ENCODE assay signal across 8 mouse cellular contexts in genomic region chr19:45020348-45020747, GRCm38 (mm10). TPM values are rescaled to one million over a fixed set of nuclear protein-coding genes. Genes with fewer than 3 reads are reported as not detected.
A peak's percentile ranks its signal among the peaks of the same experiment; 100 is the strongest.
DNase-seq lines count a peak whose midpoint lies in the region; ATAC-seq and TF ChIP-seq lines count a peak whose summit lies in the region.

No protein-coding gene starts in this region.

- WGBS in forebrain, embryonic 10.5 days, result 76% methylated on average over 6 of the region's 6 CpGs
- WGBS in forebrain, postnatal 0 days, result 68% methylated on average over 6 of the region's 6 CpGs
- WGBS in forebrain, embryonic 15.5 days, result 63% methylated on average over 6 of the region's 6 CpGs
- 54% methylated on average over 6 of the region's 6 CpGs for WGBS in intestine, embryonic 14.5 days

- no peak for DNase-seq in forebrain, embryonic 10.5 days (ENCODE audit: extremely low spot score, low spot score)
- no peak for DNase-seq in forebrain, postnatal 0 days
- no peak for DNase-seq in intestine, embryonic 14.5 days (ENCODE audit: low spot score)
- peak; percentile 85 for DNase-seq in lung, postnatal 10 days
- DNase-seq in spleen, postnatal 10 days (ENCODE audit: low spot score in 2 of 2), result no peak
- no peak for DNase-seq in T-cell, adult 2 months (ENCODE audit: low spot score)

- no peak for TF ChIP-seq CTCF in forebrain, postnatal 0 days (IDR thresholded peaks at IDR 0.05; ENCODE audit: low read depth)

- H3K27me3 ChIP-seq in forebrain, embryonic 10.5 days (ENCODE audit: poor library complexity, severe bottlenecking), result no peaks in the 10 kb centered on the region
- no peaks in the 10 kb centered on the region for H3K27me3 ChIP-seq in forebrain, postnatal 0 days (ENCODE audit: insufficient read depth, low read length)
- no peaks in the 10 kb centered on the region for H3K27me3 ChIP-seq in forebrain, embryonic 15.5 days
- H3K27me3 ChIP-seq in intestine, embryonic 14.5 days (replicated peaks; ENCODE audit: control insufficient read depth, insufficient read depth, low read length), result no peaks in the 10 kb centered on the region

- ATAC-seq in forebrain, postnatal 0 days, result no peak
- ATAC-seq in forebrain, embryonic 15.5 days (replicated peaks), result no peak
- ATAC-seq in intestine, embryonic 14.5 days (replicated peaks; ENCODE audit: low FRiP score, low TSS enrichment, low read depth), result no peak
- ATAC-seq in granulocyte monocyte progenitor cell, adult 5-6 weeks (replicated peaks; ENCODE audit: poor library complexity, severe bottlenecking), result no peak

- H3K4me3 ChIP-seq in forebrain, embryonic 10.5 days, result peak overlapping the region; percentile 22; the same call in 1 of the 2 replicates
- no peak overlapping the region for H3K4me3 ChIP-seq in forebrain, postnatal 0 days (ENCODE audit: low read depth, low read length)
- no peak overlapping the region for H3K4me3 ChIP-seq in forebrain, embryonic 15.5 days
- no peak overlapping the region for H3K4me3 ChIP-seq in intestine, embryonic 14.5 days (ENCODE audit: low read depth, low read length)

- peaks cover 60% of the 10 kb centered on the region for H3K4me1 ChIP-seq in forebrain, embryonic 10.5 days
- H3K4me1 ChIP-seq in forebrain, postnatal 0 days (ENCODE audit: insufficient read depth), result peaks cover 17% of the 10 kb centered on the region
- peaks cover 58% of the 10 kb centered on the region for H3K4me1 ChIP-seq in forebrain, embryonic 15.5 days
- peaks cover 38% of the 10 kb centered on the region for H3K4me1 ChIP-seq in intestine, embryonic 14.5 days (replicated peaks; ENCODE audit: control insufficient read depth, insufficient read depth, low read length)

- no peak overlapping the region for H3K9ac ChIP-seq in forebrain, postnatal 0 days
- H3K9ac ChIP-seq in forebrain, embryonic 15.5 days (replicated peaks), result 0 out of 2 replicates have a peak overlapping the region, but pooled peaks have one; percentile 8
- no peak overlapping the region for H3K9ac ChIP-seq in intestine, embryonic 14.5 days (ENCODE audit: low read length)

- H3K36me3 ChIP-seq in forebrain, embryonic 10.5 days (replicated peaks), result peaks cover 59% of the 10 kb centered on the region
- peaks cover 9% of the 10 kb centered on the region; the same call in 1 of the 2 replicates for H3K36me3 ChIP-seq in forebrain, postnatal 0 days (ENCODE audit: insufficient read depth)
- H3K36me3 ChIP-seq in forebrain, embryonic 15.5 days, result peaks cover 18% of the 10 kb centered on the region
- H3K36me3 ChIP-seq in intestine, embryonic 14.5 days (ENCODE audit: control insufficient read depth, insufficient read depth, low read length), result peaks cover 41% of the 10 kb centered on the region

- H3K4me2 ChIP-seq in forebrain, postnatal 0 days (ENCODE audit: low read depth), result no peak overlapping the region
- H3K4me2 ChIP-seq in forebrain, embryonic 15.5 days (replicated peaks), result no peak overlapping the region
- H3K4me2 ChIP-seq in intestine, embryonic 14.5 days (ENCODE audit: low read length), result peak overlapping the region; percentile 97

- 0 out of 2 replicates have a peak overlapping the region, but pooled peaks have one; percentile 54 for H3K27ac ChIP-seq in forebrain, embryonic 10.5 days
- H3K27ac ChIP-seq in forebrain, postnatal 0 days (ENCODE audit: low read depth, low read length), result no peak overlapping the region
- no peak overlapping the region for H3K27ac ChIP-seq in forebrain, embryonic 15.5 days (replicated peaks)
- no peak overlapping the region; the same call in 1 of the 2 replicates for H3K27ac ChIP-seq in intestine, embryonic 14.5 days (ENCODE audit: low read depth)

- no peaks in the 10 kb centered on the region for H3K9me3 ChIP-seq in forebrain, embryonic 10.5 days
- no peaks in the 10 kb centered on the region for H3K9me3 ChIP-seq in forebrain, postnatal 0 days (ENCODE audit: low read length)
- H3K9me3 ChIP-seq in forebrain, embryonic 15.5 days, result no peaks in the 10 kb centered on the region
- no peaks in the 10 kb centered on the region for H3K9me3 ChIP-seq in intestine, embryonic 14.5 days (ENCODE audit: control insufficient read depth, low read length)

RNA-seq across cellular contexts. Expression of gene Lzts2, which starts 6.1 kb away (rescaled TPM):
- polyA plus RNA-seq in forebrain, embryonic 10.5 days (2016; fragmentation: Nextera tagmentation; extraction: Ambion mirVana), result 47.9 and 52.4 TPM in 2 replicates
- 26.6 and 29.3 TPM in 2 replicates for total RNA-seq in forebrain, postnatal 0 days (2014; rRNA removed)
- 14.6 and 15.0 TPM in 2 replicates for polyA plus RNA-seq in forebrain, postnatal 0 days (2015; fragmentation: Nextera tagmentation; extraction: Ambion mirVana)
- polyA plus RNA-seq in forebrain, embryonic 15.5 days (2015; fragmentation: Nextera tagmentation; extraction: Ambion mirVana), result 25.7 and 27.7 TPM in 2 replicates
- 50.6 and 52.1 TPM in 2 replicates for polyA plus RNA-seq in intestine, embryonic 14.5 days (2014; fragmentation: Nextera tagmentation; extraction: Ambion mirVana)
- 4.9 and 7.9 TPM in 2 replicates for total RNA-seq in granulocyte monocyte progenitor cell, adult 5-6 weeks (2014; fragmentation: Nextera tagmentation)
- 6.9 and 9.9 TPM in 2 replicates for total RNA-seq in granulocyte monocyte progenitor cell, adult 5-6 weeks (2017)

RNA-seq across cellular contexts. Expression of gene Mrpl43, which starts 14.1 kb away (rescaled TPM):
- 71.4 and 75.0 TPM in 2 replicates for polyA plus RNA-seq in forebrain, embryonic 10.5 days (2016; fragmentation: Nextera tagmentation; extraction: Ambion mirVana)
- total RNA-seq in forebrain, postnatal 0 days (2014; rRNA removed), result 60.6 and 62.2 TPM in 2 replicates
- 85.7 and 99.2 TPM in 2 replicates for polyA plus RNA-seq in forebrain, postnatal 0 days (2015; fragmentation: Nextera tagmentation; extraction: Ambion mirVana)
- 83.9 and 87.1 TPM in 2 replicates for polyA plus RNA-seq in forebrain, embryonic 15.5 days (2015; fragmentation: Nextera tagmentation; extraction: Ambion mirVana)
- polyA plus RNA-seq in intestine, embryonic 14.5 days (2014; fragmentation: Nextera tagmentation; extraction: Ambion mirVana), result 65.4 and 70.3 TPM in 2 replicates
- 41.8 and 53.7 TPM in 2 replicates for total RNA-seq in granulocyte monocyte progenitor cell, adult 5-6 weeks (2014; fragmentation: Nextera tagmentation)
- 35.5 and 37.9 TPM in 2 replicates for total RNA-seq in granulocyte monocyte progenitor cell, adult 5-6 weeks (2017)

RNA-seq across cellular contexts. Expression of gene Twnk, which starts 14.9 kb away (rescaled TPM):
- 34.5 and 35.8 TPM in 2 replicates for polyA plus RNA-seq in forebrain, embryonic 10.5 days (2016; fragmentation: Nextera tagmentation; extraction: Ambion mirVana)
- 7.7 and 8.6 TPM in 2 replicates for total RNA-seq in forebrain, postnatal 0 days (2014; rRNA removed)
- 8.8 and 10.8 TPM in 2 replicates for polyA plus RNA-seq in forebrain, postnatal 0 days (2015; fragmentation: Nextera tagmentation; extraction: Ambion mirVana)
- polyA plus RNA-seq in forebrain, embryonic 15.5 days (2015; fragmentation: Nextera tagmentation; extraction: Ambion mirVana), result 24.0 and 24.4 TPM in 2 replicates
- polyA plus RNA-seq in intestine, embryonic 14.5 days (2014; fragmentation: Nextera tagmentation; extraction: Ambion mirVana), result 16.7 and 18.4 TPM in 2 replicates
- total RNA-seq in granulocyte monocyte progenitor cell, adult 5-6 weeks (2014; fragmentation: Nextera tagmentation), result 27.9 and 30.2 TPM in 2 replicates
- total RNA-seq in granulocyte monocyte progenitor cell, adult 5-6 weeks (2017), result 20.1 and 23.0 TPM in 2 replicates

RNA-seq across cellular contexts. Expression of gene Pdzd7, which starts 25.2 kb away (rescaled TPM):
- polyA plus RNA-seq in forebrain, embryonic 10.5 days (2016; fragmentation: Nextera tagmentation; extraction: Ambion mirVana), result 0.15 and 0.25 TPM in 2 replicates
- total RNA-seq in forebrain, postnatal 0 days (2014; rRNA removed), result 5.2 and 6.4 TPM in 2 replicates
- polyA plus RNA-seq in forebrain, postnatal 0 days (2015; fragmentation: Nextera tagmentation; extraction: Ambion mirVana), result 1.6 and 1.9 TPM in 2 replicates
- 1.7 and 2.2 TPM in 2 replicates for polyA plus RNA-seq in forebrain, embryonic 15.5 days (2015; fragmentation: Nextera tagmentation; extraction: Ambion mirVana)
- 0.42 and 0.55 TPM in 2 replicates for polyA plus RNA-seq in intestine, embryonic 14.5 days (2014; fragmentation: Nextera tagmentation; extraction: Ambion mirVana)
- total RNA-seq in granulocyte monocyte progenitor cell, adult 5-6 weeks (2014; fragmentation: Nextera tagmentation), result 0.24 TPM in 1 of 2 replicates, not detected in the other
- total RNA-seq in granulocyte monocyte progenitor cell, adult 5-6 weeks (2017), result not detected in 2 replicates

RNA-seq across cellular contexts. Expression of gene Sfxn3, which starts 27.0 kb away (rescaled TPM):
- polyA plus RNA-seq in forebrain, embryonic 10.5 days (2016; fragmentation: Nextera tagmentation; extraction: Ambion mirVana), result 6.3 and 6.9 TPM in 2 replicates
- total RNA-seq in forebrain, postnatal 0 days (2014; rRNA removed), result 50.7 and 53.1 TPM in 2 replicates
- polyA plus RNA-seq in forebrain, postnatal 0 days (2015; fragmentation: Nextera tagmentation; extraction: Ambion mirVana), result 93.3 and 106 TPM in 2 replicates
- 65.0 and 67.6 TPM in 2 replicates for polyA plus RNA-seq in forebrain, embryonic 15.5 days (2015; fragmentation: Nextera tagmentation; extraction: Ambion mirVana)
- 23.4 and 24.5 TPM in 2 replicates for polyA plus RNA-seq in intestine, embryonic 14.5 days (2014; fragmentation: Nextera tagmentation; extraction: Ambion mirVana)
- total RNA-seq in granulocyte monocyte progenitor cell, adult 5-6 weeks (2014; fragmentation: Nextera tagmentation), result 10.5 and 21.1 TPM in 2 replicates
- 3.7 and 5.3 TPM in 2 replicates for total RNA-seq in granulocyte monocyte progenitor cell, adult 5-6 weeks (2017)
